Mouse (Mus musculus) kidney, embryonic 16.5 days (tissue): ENCODE measurements around the gene H13. TPM values are rescaled to one million over a fixed set of nuclear protein-coding genes. Genes with fewer than 3 reads are reported as not detected.

Experiments
- ATAC-seq: fragments of 200-750 bp; cut with Nextera tagmentation; 2 replicates; pipeline ENCODE4 v1.8.0; 2017; ENCODE audit warnings: moderate TSS enrichment; ENCODE audit not compliant: low FRiP score, low TSS enrichment
- H3K27ac ChIP-seq: fragments of 300-500 bp; sonication (generic); 2 replicates; pipeline ENCODE4 v1.5.1; 2014; ENCODE audit warnings: low read length
- H3K27me3 ChIP-seq: fragments of 300-500 bp; sonication (generic); 2 replicates; pipeline ENCODE4 v1.6.1; 2014; ENCODE audit warnings: low read length, control low read depth, mixed read lengths; ENCODE audit not compliant: insufficient read depth
- H3K36me3 ChIP-seq: fragments of 300-500 bp; sonication (generic); 2 replicates; pipeline ENCODE4 v1.6.1; 2014; ENCODE audit warnings: low read length, control low read depth, mixed read lengths; ENCODE audit not compliant: insufficient read depth
- H3K4me1 ChIP-seq: fragments of 300-500 bp; sonication (generic); 2 replicates; pipeline ENCODE4 v1.6.1; 2014; ENCODE audit warnings: low read length, control low read depth, mixed read lengths; ENCODE audit not compliant: insufficient read depth
- H3K4me2 ChIP-seq: fragments of 300-500 bp; sonication (generic); replicated peaks from 2 replicates; pipeline ENCODE4 v1.6.1; 2014; ENCODE audit warnings: low read depth, low read length
- H3K4me3 ChIP-seq: fragments of 300-500 bp; sonication (generic); 2 replicates; pipeline ENCODE4 v1.5.1; 2014; ENCODE audit warnings: mild to moderate bottlenecking, low read length
- H3K9ac ChIP-seq: fragments of 300-500 bp; sonication (generic); replicated peaks from 2 replicates; pipeline ENCODE4 v1.6.1; 2014; ENCODE audit warnings: low read length
- H3K9me3 ChIP-seq: fragments of 300-500 bp; sonication (generic); 2 replicates; pipeline ENCODE4 v1.6.1; 2016; ENCODE audit warnings: low read length, control low read depth
- WGBS: fragments of 180-500 bp; shearing (Covaris S2); extraction: QIAGEN DNeasy Blood & Tissue Kit; methylation state at CpG from one replicate; pipeline ENCODE4 v1.1.7; 2014; 5-methylcytosine and 5-hydroxymethylcytosine counted together
- polyA plus RNA-seq: library from polyadenylated mRNA; unstranded; fragments of >200 nt; fragmentation: Nextera tagmentation; extraction: Ambion mirVana; gene quantifications from 2 replicates; pipeline ENCODE4 v1.2.1, GENCODE M21; 2015

The H13 gene
- polyA plus RNA-seq, 1 experiment from 2014 or later = 158 TPM

DNA sequence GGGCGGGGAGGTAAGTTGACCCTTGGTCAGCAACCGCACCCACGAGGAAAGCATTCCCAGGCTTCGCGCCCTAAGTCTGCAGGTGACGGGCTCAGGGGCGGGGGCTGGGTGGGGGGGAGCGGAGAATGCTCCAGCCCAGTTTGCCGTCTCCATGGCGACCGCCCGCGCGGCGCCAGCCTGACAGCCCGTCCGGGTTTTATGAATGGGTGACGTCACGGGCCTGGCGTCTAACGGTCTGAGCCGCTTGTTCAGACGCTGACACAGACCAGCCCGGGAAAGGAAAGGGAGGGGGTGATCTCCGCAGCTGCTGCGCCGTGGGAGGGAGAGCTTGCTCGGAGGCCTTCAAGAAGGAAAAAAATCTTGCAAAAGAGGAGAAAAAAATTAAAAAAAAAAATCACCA, 65.7 kb downstream of the H13 start:
- Histone ChIP-seq H3K27ac (peak overlapping the region; percentile 99), H3K36me3 (no peaks in the 10 kb centered on the region), H3K4me2 (peak overlapping the region; percentile 62), H3K4me1 (peaks cover 50% of the 10 kb centered on the region), H3K9me3 (no peaks in the 10 kb centered on the region), H3K27me3 (no peaks in the 10 kb centered on the region), H3K4me3 (peak overlapping the region; percentile 84), H3K9ac (peak overlapping the region; percentile 70)
- WGBS = under 1% methylated on average over 28 of the region's 28 CpGs
- ATAC-seq = peak; percentile 84

DNA sequence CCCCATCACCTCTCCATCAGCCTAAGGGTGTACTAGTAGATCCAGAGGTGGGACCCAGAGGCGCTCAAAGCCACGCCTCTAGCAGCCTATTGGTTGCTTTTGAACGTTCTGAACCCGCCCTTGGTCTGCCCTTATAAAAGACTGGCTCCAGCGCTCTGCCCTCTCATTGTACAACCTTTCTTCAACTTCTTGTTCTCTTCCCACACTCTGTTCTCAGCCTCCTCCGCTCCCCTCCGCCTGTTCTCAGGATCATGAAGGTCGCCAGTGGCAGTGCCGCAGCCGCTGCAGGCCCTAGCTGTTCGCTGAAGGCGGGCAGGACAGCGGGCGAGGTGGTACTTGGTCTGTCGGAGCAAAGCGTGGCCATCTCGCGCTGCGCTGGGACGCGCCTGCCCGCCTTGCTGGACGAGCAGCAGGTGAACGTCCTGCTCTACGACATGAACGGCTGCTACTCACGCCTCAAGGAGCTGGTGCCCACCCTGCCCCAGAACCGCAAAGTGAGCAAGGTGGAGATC, 66.9 kb downstream of the H13 start, which contains the start of gene Id1:
Gene Id1 (plus strand): TSS at position 162 of the 512 bp plus-strand sequence.
- Histone ChIP-seq H3K4me2 (peak within 1 kb of the TSS; percentile 62), H3K9ac (peak within 1 kb of the TSS; percentile 96), H3K4me3 (peak within 1 kb of the TSS; percentile 84), H3K27me3 (no peaks in the 10 kb centered on the region), H3K27ac (peak within 1 kb of the TSS; percentile 99), H3K4me1 (peaks cover 58% of the 10 kb centered on the region), H3K36me3 (no peaks in the 10 kb centered on the region), H3K9me3 (no peaks in the 10 kb centered on the region)
- peak; percentile 73 for ATAC-seq
- WGBS = 0% methylated on average over 28 of the region's 28 CpGs

DNA sequence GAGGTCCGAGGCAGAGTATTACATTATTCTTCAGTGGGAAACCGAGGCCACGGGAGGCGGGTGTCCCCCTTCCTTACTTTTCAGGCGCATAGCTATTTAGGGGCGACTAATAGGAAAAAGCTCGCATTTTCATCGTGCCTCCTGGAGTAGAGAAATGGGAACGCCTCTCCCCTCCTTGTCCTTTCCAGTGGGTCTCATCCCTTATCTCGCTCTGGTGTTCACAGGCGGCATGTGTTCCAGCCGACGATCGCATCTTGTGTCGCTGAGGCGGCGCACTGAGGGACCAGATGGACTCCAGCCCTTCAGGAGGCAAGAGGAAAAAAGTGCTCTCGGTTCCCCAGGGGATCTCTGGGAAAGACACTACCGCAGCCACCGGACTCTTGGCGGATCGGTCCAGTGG, 67.5 kb downstream of the H13 start:
- Histone ChIP-seq H3K27me3 (no peaks in the 10 kb centered on the region), H3K27ac (peak overlapping the region; percentile 93), H3K4me1 (peaks cover 64% of the 10 kb centered on the region), H3K9ac (peak overlapping the region; percentile 96), H3K9me3 (no peaks in the 10 kb centered on the region), H3K4me3 (peak overlapping the region; percentile 84), H3K36me3 (no peaks in the 10 kb centered on the region), H3K4me2 (peak overlapping the region; percentile 62)
- no peak for ATAC-seq
- under 1% methylated on average over 22 of the region's 22 CpGs for WGBS

DNA sequence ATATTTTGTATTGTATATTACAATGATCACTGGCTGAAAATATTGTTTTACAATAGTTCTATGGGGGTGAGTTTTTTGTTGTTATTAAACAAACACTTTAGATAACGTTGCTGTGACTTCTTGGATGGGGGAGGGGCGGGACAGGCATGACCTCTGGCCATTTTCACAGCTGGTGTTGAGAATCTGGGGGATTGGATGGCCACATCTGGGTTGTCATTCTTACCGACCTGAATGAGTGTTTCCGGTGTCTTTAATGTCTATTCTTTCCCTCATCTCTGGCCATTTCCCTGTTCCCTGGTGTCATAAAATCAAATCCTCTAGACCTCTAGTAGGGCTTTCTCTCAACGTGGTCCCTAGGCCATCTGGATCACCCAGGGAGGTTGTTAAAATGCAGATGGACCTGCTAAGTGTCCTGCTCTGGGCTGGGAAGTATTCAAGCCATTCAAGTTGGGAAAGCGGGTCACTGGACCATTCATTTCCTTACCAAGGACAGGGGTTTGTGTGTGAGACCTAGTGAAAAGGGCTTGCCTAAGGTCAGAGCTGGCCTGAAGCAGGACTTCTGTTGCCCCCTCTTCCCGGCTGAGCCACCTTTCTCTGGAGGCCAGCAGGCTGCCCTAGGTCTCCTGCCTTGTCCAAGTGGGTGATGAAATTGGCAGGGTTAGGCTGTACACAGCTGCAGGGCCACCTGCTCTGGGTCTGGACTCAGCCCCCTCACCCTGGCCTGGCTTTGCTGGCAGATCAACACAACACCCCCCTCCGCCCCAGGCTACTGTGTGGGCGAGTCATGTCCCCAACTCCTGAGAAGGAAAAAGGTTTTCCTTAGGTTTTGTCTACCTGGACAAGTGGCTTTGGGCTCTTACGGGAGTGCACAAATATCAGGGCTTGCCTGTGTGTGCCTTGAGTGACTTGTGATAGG, 68.3 kb downstream of the H13 start:
- Histone ChIP-seq H3K27me3 (no peaks in the 10 kb centered on the region), H3K4me3 (peak overlapping the region; percentile 84), H3K4me2 (peak overlapping the region; percentile 62), H3K4me1 (peaks cover 71% of the 10 kb centered on the region), H3K9ac (peak overlapping the region; percentile 96), H3K27ac (peak overlapping the region; percentile 93), H3K9me3 (no peaks in the 10 kb centered on the region), H3K36me3 (no peaks in the 10 kb centered on the region)
- no peak for ATAC-seq
- WGBS = 5% methylated on average over 10 of the region's 10 CpGs

DNA sequence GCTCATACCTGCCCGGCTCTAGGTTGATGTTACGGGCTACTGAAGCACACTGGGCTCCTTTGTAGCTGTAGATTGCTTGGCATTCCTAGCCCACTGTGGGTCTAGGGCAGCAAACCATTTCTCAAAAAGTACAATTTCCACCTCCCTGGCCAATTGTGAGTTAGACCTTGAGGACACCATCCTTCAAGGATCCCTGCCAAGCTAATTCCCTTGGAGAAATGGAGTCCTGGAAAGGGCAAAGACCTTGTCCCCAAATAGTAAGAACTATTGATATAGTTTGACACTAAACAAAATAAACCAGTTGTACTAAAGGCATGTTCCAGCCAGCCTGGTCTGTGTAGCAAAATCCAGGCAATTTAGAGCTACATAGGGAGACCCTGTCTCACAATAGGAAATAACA, 69.1 kb downstream of the H13 start:
- peak overlapping the region; percentile 96 for H3K9ac ChIP-seq
- peaks cover 69% of the 10 kb centered on the region for H3K4me1 ChIP-seq
- no peak for ATAC-seq
- peak overlapping the region; percentile 84 for H3K4me3 ChIP-seq
- no peaks in the 10 kb centered on the region for H3K36me3 ChIP-seq
- H3K9me3 ChIP-seq = no peaks in the 10 kb centered on the region
- peak overlapping the region; percentile 93 for H3K27ac ChIP-seq
- H3K4me2 ChIP-seq = peak overlapping the region; percentile 62
- WGBS = 42% methylated on average over 2 of the region's 2 CpGs
- no peaks in the 10 kb centered on the region for H3K27me3 ChIP-seq

DNA sequence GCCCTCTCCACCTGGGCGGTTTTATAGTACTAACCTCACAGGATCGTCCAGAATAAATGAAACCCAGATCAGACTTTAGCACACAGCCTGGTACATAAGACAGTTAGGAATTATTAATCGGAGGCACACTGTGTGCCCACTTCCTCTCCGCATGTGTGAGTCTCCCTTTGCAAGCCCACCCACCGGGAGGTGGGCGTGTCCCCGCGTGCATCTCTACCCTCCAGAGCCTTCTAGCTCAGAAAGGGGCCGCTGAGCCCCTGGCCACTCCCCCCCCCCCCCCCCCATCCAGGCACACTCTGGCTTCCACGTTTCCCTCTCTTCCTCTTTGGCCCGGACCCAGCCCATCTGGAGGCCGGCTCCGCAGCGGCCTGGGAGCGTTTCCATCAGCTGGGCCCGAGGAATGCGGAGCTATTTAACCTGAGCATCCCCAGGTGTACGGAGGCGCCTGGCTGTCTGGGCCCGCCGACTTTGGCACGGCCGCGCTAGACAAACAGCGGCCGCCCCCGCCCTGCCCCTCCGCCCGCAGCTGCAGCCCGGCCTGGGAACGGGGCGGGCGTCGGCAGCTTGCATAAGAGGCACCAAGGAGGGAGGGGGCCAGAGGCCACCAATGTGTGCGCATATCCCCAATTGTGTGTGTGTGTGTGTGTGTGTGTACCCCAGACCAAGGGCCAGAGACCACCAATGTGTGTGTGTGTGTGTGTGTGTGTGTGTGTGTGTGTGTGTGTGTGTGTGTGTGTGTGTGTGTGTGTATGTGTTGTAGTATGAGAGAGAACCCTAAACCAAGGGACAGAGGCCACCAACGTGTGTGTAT, 70.0 kb downstream of the H13 start:
- peak overlapping the region; percentile 84 for H3K4me3 ChIP-seq
- peak overlapping the region; percentile 62 for H3K4me2 ChIP-seq
- H3K9ac ChIP-seq = peak overlapping the region; percentile 96
- peaks cover 60% of the 10 kb centered on the region for H3K4me1 ChIP-seq
- no peaks in the 10 kb centered on the region for H3K36me3 ChIP-seq
- WGBS = under 1% methylated on average over 29 of the region's 36 CpGs
- H3K27me3 ChIP-seq = no peaks in the 10 kb centered on the region
- ATAC-seq = peak; percentile 78
- no peaks in the 10 kb centered on the region for H3K9me3 ChIP-seq
- peak overlapping the region; percentile 93 for H3K27ac ChIP-seq

DNA sequence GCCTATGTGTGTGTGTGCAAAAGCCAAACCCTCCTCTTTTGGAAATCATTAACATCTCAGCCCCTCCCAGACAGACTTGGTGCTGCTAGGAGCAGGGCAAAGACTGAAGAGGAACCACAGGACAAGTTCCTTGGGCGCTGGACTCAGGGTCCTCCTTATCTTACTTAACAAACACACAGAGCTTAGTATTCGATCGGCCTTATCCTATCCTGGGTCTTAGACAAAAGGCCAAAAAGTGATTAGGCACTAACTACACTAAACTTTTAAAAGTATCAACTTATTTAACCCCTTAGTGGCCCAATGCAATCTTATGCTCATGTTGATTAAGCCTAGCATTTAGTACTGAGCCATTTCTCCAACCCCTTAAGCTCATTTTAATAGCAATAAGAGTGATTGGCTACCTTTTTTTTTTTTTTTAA, 70.6 kb downstream of the H13 start:
- peak; percentile 53 for ATAC-seq
- H3K4me3 ChIP-seq = peak overlapping the region; percentile 84
- H3K36me3 ChIP-seq = no peaks in the 10 kb centered on the region
- H3K4me1 ChIP-seq = peaks cover 54% of the 10 kb centered on the region
- peak overlapping the region; percentile 1; the same call in 1 of the 2 replicates for H3K9ac ChIP-seq
- peak overlapping the region; percentile 93 for H3K27ac ChIP-seq
- no peaks in the 10 kb centered on the region for H3K27me3 ChIP-seq
- WGBS = 10% methylated on average over 3 of the region's 3 CpGs
- H3K9me3 ChIP-seq = no peaks in the 10 kb centered on the region
- H3K4me2 ChIP-seq = peak overlapping the region; percentile 62

DNA sequence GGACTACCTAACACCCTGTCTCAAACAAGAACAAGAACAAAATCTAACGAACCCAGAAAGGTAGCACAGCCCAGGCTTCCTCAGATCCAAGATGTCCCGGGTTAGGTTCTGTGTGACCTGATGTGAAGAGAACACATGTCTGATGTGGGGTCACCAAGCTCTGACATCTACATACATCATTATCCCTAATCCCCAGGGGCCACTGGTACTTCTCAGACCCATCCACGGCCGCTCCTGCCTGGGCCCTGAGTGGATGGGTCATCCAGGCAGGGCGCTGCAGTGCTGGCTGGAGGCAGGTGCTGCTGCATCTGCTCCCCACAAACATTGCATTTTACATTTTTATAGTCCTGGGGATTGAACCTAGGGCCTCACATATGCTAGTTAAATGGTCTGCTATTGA, 71.2 kb downstream of the H13 start:
- no peaks in the 10 kb centered on the region for H3K9me3 ChIP-seq
- no peak overlapping the region for H3K4me3 ChIP-seq
- H3K9ac ChIP-seq = 0 out of 2 replicates have a peak overlapping the region, but pooled peaks have one; percentile 39
- H3K27ac ChIP-seq = peak overlapping the region; percentile 93
- H3K36me3 ChIP-seq = no peaks in the 10 kb centered on the region
- no peaks in the 10 kb centered on the region for H3K27me3 ChIP-seq
- ATAC-seq = no peak
- H3K4me1 ChIP-seq = peaks cover 50% of the 10 kb centered on the region
- no peak overlapping the region for H3K4me2 ChIP-seq
- WGBS = 73% methylated on average over 5 of the region's 5 CpGs

DNA sequence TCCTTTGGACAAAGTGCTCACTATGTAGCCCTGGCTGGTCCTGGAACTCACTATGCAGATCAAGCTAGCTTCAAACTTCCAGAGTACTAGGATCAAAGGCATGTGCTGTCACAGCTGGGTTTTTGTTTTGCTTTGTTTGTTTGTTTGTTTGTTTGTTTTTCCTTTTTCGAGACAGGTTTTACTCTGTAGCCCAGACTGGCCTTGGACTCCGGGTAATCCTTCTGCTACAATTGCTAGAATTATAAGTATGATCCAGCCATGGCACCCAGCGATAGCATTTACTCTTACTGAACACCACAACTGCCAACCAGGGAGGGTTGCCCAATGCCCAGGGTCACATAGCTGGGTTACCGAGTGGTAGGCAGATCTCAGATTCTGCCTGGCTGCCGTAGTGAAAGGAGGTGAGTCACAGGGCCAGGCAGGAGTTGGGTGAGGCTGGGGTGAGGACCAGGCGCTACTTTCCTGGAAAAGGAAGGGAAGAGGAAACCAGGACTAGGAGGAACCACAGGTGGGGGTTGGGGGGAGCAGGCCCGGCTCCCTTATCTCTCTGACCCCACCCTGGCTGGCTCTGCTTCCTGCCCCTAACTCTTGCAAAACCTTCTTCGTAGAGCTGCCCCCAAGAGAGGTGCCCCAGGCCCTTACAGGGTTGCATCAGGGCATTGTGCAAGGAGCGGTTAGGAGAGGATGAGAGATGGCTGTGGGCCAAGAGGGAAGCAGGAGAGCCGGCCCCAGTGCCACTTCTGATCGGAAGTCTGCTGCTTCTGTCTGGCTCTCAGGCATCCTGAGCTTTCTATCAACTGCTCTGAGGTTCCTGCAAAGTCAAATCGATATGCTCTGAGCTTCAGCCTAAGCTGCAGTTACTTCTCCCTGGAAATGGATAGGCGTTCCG, 72.1 kb downstream of the H13 start:
- Histone ChIP-seq H3K4me1 (peaks cover 46% of the 10 kb centered on the region), H3K27me3 (no peaks in the 10 kb centered on the region), H3K27ac (peak overlapping the region; percentile 83), H3K4me3 (no peak overlapping the region), H3K9me3 (no peaks in the 10 kb centered on the region), H3K36me3 (no peaks in the 10 kb centered on the region), H3K4me2 (peak overlapping the region; percentile 20), H3K9ac (peak overlapping the region; percentile 41)
- ATAC-seq = no peak
- WGBS = 42% methylated on average over 14 of the region's 14 CpGs
